8 mouse cellular contexts compared by ENCODE assay signal in the genomic region with DNA sequence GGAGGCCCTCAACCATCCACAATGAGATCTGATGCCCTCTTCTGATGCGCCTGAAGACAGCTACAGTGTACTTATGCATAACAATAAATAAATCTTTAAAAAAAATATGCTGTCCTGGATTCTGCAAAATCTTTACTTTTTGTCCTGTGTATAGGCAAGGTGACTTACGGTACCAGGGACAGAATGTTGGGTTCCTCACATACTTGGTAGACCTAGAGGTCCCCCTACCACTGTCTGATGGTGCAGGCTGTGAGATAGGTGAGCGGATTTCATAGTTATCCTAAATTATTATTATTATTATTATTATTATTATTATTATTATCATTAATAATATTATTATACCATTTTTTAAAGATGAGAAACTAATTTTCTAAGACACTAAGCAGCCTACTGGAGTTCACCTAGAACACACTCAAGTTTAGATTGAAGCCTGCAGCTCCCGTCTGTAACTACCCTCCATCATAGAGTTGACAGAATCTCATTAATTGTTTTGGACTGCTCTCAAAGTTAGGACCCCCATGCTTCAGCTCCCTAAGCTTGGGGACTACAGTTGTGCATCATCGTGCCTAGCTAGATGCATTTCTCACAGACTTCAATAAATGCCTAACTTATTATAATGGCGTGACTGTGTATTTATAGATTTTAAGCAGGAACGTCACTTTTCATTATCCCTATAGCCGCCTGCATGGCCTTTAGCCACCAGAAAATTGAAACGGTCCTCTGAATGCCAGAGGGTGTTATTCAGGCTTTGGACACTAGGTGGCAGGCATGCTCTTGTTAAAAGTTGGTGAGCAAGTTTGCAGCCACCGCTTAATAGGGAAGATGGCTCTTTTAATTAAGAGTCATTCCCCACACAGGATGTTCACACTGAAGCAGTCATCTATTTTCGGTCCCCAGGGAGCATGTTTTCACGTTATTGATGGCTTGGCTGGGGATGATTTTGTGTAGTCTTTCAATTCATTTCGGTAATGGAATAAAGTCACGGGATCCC.
DNase-seq lines count a peak whose midpoint lies in the region; TF ChIP-seq lines count a peak whose summit lies in the region.

No protein-coding gene starts in this region.

- H3K36me3 ChIP-seq in MEL (ENCODE audit: control insufficient read depth in 1 of 2, insufficient read depth in 2 of 2, low read length in 2 of 2) = no peaks in the 10 kb centered on the region

- no peak for TF ChIP-seq POLR2A in MEL (IDR thresholded peaks at IDR 0.05; ENCODE audit: control insufficient read depth in 1 of 2, insufficient read depth in 1 of 2, low read depth in 1 of 2, low read length in 2 of 2, poor library complexity in 1 of 2)
- TF ChIP-seq POLR2A in cerebellum, adult 2 months (IDR thresholded peaks at IDR 0.05; ENCODE audit: borderline replicate concordance, insufficient read depth, low read length) = no peak

- no peak overlapping the region for H3K4me3 ChIP-seq in MEL (ENCODE audit: control insufficient read depth in 1 of 2, insufficient read depth in 1 of 2, low read depth in 2 of 2, low read length in 2 of 2)
- no peak overlapping the region for H3K4me3 ChIP-seq in cerebellum, adult 2 months (replicated peaks; ENCODE audit: insufficient read depth, low read depth, low read length)

- DNase-seq in 3134 (ENCODE audit: extremely low read depth, insufficient read length, low spot score) (peak; percentile 13), MEL (ENCODE audit: low read depth, low spot score) (peak; percentile 63)
- DNase-seq in cerebellum, adult 2 months = peak; percentile 41 to 66
- peak; percentile 54 to 58 for DNase-seq in frontal cortex, postnatal 25 days (ENCODE audit: low spot score in 2 of 2)
- DNase-seq in kidney, postnatal 36 days = peak; percentile 51 to 84
- DNase-seq in lung, adult 18-20 months = peak; percentile 25 to 45
- peak; percentile 29 for DNase-seq in ovary, postnatal 36 days (ENCODE audit: low spot score)
- DNase-seq in urinary bladder, postnatal 25 days (ENCODE audit: low spot score) = peak; percentile 58

- H3K27me3 ChIP-seq in MEL (ENCODE audit: control insufficient read depth in 1 of 2, insufficient read depth in 2 of 2, low read length in 2 of 2) = no peaks in the 10 kb centered on the region
- no peaks in the 10 kb centered on the region for H3K27me3 ChIP-seq in cerebellum, adult 2 months (ENCODE audit: control insufficient read depth, insufficient read depth, low read length)

- no peak overlapping the region for H3K27ac ChIP-seq in MEL (ENCODE audit: control insufficient read depth, low read depth, low read length)
- no peak overlapping the region for H3K27ac ChIP-seq in cerebellum, adult 2 months (ENCODE audit: insufficient read depth, low read length)

- TF ChIP-seq CTCF in MEL (IDR thresholded peaks at IDR 0.05 in 2 of 3, conservative IDR thresholded peaks at IDR 0.05 in 1 of 3; ENCODE audit: control insufficient read depth in 1 of 3, insufficient read depth in 1 of 3, low read depth in 2 of 3, low read length in 3 of 3, poor library complexity in 1 of 3, severe bottlenecking in 1 of 3) = peak; percentile 67 to 82 (median 74)
- peak; percentile 76 for TF ChIP-seq CTCF in cerebellum, adult 2 months (IDR thresholded peaks at IDR 0.05; ENCODE audit: borderline replicate concordance, insufficient read depth, low read depth, low read length)

- no peak for TF ChIP-seq EP300 in MEL (IDR thresholded peaks at IDR 0.05; ENCODE audit: low read depth in 1 of 2, low read length in 2 of 2)

- H3K4me1 ChIP-seq in MEL (ENCODE audit: control insufficient read depth in 1 of 2, insufficient read depth in 2 of 2, low read length in 2 of 2) = no peaks in the 10 kb centered on the region
- no peaks in the 10 kb centered on the region for H3K4me1 ChIP-seq in cerebellum, adult 2 months (ENCODE audit: control insufficient read depth, insufficient read depth, low read length)

- no peaks in the 10 kb centered on the region for H3K9me3 ChIP-seq in MEL (replicated peaks; ENCODE audit: insufficient read depth, low read length)

- 32% methylated on average over 14 of the region's 14 CpGs for WGBS in cerebellum, adult 2 months

- TF ChIP-seq RAD21 in MEL (IDR thresholded peaks at IDR 0.05; ENCODE audit: low read depth, low read length) = peak; percentile 71

- H3K9ac ChIP-seq in MEL (ENCODE audit: control insufficient read depth, low read depth, low read length, poor library complexity, severe bottlenecking) = no peak overlapping the region

- H3K79me2 ChIP-seq in MEL (ENCODE audit: control insufficient read depth, insufficient read depth, low read length, poor library complexity) = no peaks in the 10 kb centered on the region

TF ChIP-seq in MEL, 35 proteins besides CTCF, POLR2A, EP300 and RAD21:
- TF ChIP-seq ZC3H11A (IDR thresholded peaks at IDR 0.05; ENCODE audit: low read depth, low read length) (peak; percentile 35), SMC3 (IDR thresholded peaks at IDR 0.05; ENCODE audit: low read depth, low read length) (peak; percentile 65), TBP (IDR thresholded peaks at IDR 0.05; ENCODE audit: low read depth, low read length) (no peak)
TF ChIP-seq in MEL: peak in this region for 2.

Comparison
In these comparisons a context has a peak if more than half of its experiments do, and no peak if none do; other contexts are left out.
1. DNase-seq: peak in every context shown above with its lines; median percentile 68 in kidney, postnatal 36 days; 63 in MEL; 58 in urinary bladder, postnatal 25 days; 56 in frontal cortex, postnatal 25 days; 54 in cerebellum, adult 2 months; 35 in lung, adult 18-20 months; 29 in ovary, postnatal 36 days; 13 in 3134.